In the genomic region with DNA sequence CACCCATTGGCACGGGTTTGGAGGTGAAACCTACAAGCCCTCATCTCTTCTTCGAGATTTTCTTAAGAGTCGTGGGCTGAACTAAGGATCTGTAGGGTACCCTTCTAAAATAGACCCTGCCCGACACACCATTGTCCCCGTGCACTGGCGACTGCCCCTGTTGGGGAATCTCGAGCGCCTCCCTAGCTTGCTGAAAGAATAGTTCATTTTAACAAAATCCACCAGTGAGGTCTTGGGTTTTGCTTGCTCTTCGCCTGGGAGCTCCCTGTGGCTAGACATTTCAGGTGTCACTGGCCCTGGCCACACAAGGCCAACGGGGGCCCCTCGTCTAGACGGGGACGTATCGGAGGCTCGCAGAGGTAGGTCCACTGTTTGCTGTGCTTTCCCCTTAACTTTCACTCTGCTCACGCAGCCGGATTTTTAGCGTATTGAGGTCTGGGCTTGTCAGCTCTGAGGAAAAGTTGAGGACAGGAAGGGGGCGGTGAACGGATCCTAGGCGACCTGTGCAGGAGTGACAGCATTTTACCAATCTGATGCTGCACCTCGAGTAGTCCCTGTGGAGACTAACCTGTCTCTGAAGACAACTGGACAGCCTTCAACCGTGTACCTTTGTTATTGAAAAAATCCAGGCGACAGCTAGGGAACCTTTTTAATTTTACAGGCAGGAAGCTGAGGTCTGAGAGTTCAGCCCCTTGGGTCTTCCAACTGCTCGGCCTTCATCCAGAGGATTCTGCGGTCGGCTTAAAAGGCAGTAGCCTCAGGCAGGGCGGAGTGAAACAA, we compare ENCODE assay signal across 8 mouse cellular contexts. TPM values are rescaled to one million over a fixed set of nuclear protein-coding genes. Genes with fewer than 3 reads are reported as not detected.
DNase-seq lines count a peak whose midpoint lies in the region; ATAC-seq and TF ChIP-seq lines count a peak whose summit lies in the region.

No protein-coding gene starts in this region.

- no peak for TF ChIP-seq POLR2A in CH12.LX (IDR thresholded peaks at IDR 0.05; ENCODE audit: low read depth, low read length)

- peak overlapping the region; percentile 84 for H3K4me2 ChIP-seq in CH12.LX (ENCODE audit: insufficient read depth, low read depth, poor library complexity, severe bottlenecking)
- peak overlapping the region; percentile 86 for H3K4me2 ChIP-seq in forebrain, embryonic 12.5 days
- peak overlapping the region; percentile 94 for H3K4me2 ChIP-seq in lung, postnatal 0 days (replicated peaks; ENCODE audit: low read depth, low read length)

- no peak; the same call in 1 of the 2 replicates for TF ChIP-seq EP300 in CH12.LX (IDR thresholded peaks at IDR 0.05; ENCODE audit: low read length)
- TF ChIP-seq EP300 in lung, postnatal 0 days (IDR thresholded peaks at IDR 0.05) = no peak

- intact Hi-C loops in heart, postnatal 25 days (cut with DNase I) = loop anchor here (2.0 to 5.0 kb wide), 4 partner anchors 45 to 177 kb away; partner anchors contain the start of gene Eif4a2

- TF ChIP-seq RAD21 in CH12.LX (IDR thresholded peaks at IDR 0.05; ENCODE audit: low read depth, low read length) = peak; percentile 23

- no peaks in the 10 kb centered on the region for H3K9me3 ChIP-seq in CH12.LX (replicated peaks; ENCODE audit: low read length)
- no peaks in the 10 kb centered on the region for H3K9me3 ChIP-seq in forebrain, embryonic 12.5 days
- H3K9me3 ChIP-seq in lung, postnatal 0 days (ENCODE audit: low read length) = no peaks in the 10 kb centered on the region

- peak overlapping the region; percentile 70 to 89 (median 74) for H3K4me3 ChIP-seq in CH12.LX (replicated peaks in 1 of 3; ENCODE audit: low read depth in 2 of 3, low read length in 2 of 3, poor library complexity in 1 of 3)
- peak overlapping the region; percentile 69 for H3K4me3 ChIP-seq in forebrain, embryonic 12.5 days (replicated peaks)
- peak overlapping the region; percentile 87 for H3K4me3 ChIP-seq in layer of hippocampus, adult 2 months
- peak overlapping the region; percentile 84 for H3K4me3 ChIP-seq in lung, postnatal 0 days (ENCODE audit: low read depth, low read length)

- peak overlapping the region; percentile 51 for H3K9ac ChIP-seq in CH12.LX (ENCODE audit: insufficient read depth, low read depth)
- H3K9ac ChIP-seq in forebrain, embryonic 12.5 days = peak overlapping the region; percentile 91
- H3K9ac ChIP-seq in lung, postnatal 0 days (replicated peaks; ENCODE audit: low read depth) = peak overlapping the region; percentile 75

- peaks cover 0 to 8% of the 10 kb centered on the region in 2 experiments for H3K36me3 ChIP-seq in CH12.LX (replicated peaks in 1 of 2; ENCODE audit: control insufficient read depth in 1 of 2, insufficient read depth in 1 of 2, low read length in 1 of 2)
- no peaks in the 10 kb centered on the region for H3K36me3 ChIP-seq in forebrain, embryonic 12.5 days (replicated peaks)
- no peaks in the 10 kb centered on the region for H3K36me3 ChIP-seq in lung, postnatal 0 days (ENCODE audit: insufficient read depth, low read length)

- peak; percentile 49 for ATAC-seq in forebrain, embryonic 12.5 days (ENCODE audit: low FRiP score)
- peak; percentile 18 for ATAC-seq in lung, postnatal 0 days

- no peaks in the 10 kb centered on the region for H3K27me3 ChIP-seq in CH12.LX (replicated peaks)
- peaks cover 22% of the 10 kb centered on the region; the same call in 1 of the 2 replicates for H3K27me3 ChIP-seq in forebrain, embryonic 12.5 days
- H3K27me3 ChIP-seq in lung, postnatal 0 days (replicated peaks; ENCODE audit: insufficient read depth, low read length) = no peaks in the 10 kb centered on the region

- H3K79me2 ChIP-seq in CH12.LX (replicated peaks; ENCODE audit: control insufficient read depth, extremely low read depth, insufficient read depth, poor library complexity, severe bottlenecking) = no peaks in the 10 kb centered on the region

- H3K27ac ChIP-seq in CH12.LX (ENCODE audit: insufficient read depth, low read depth) = no peak overlapping the region
- peak overlapping the region; percentile 90 for H3K27ac ChIP-seq in forebrain, embryonic 12.5 days
- H3K27ac ChIP-seq in layer of hippocampus, adult 2 months = peak overlapping the region; percentile 95
- peak overlapping the region; percentile 94 for H3K27ac ChIP-seq in lung, postnatal 0 days (ENCODE audit: low read length)

- under 1% methylated on average over 28 of the region's 28 CpGs for WGBS in forebrain, embryonic 12.5 days
- WGBS in lung, postnatal 0 days = under 1% methylated on average over 28 of the region's 28 CpGs

- peak in 1 of 2 experiments; percentile 61; a peak in 2 of 4 replicates for TF ChIP-seq CTCF in CH12.LX (conservative IDR thresholded peaks at IDR 0.05 in 1 of 2, IDR thresholded peaks at IDR 0.05 in 1 of 2; ENCODE audit: low read depth in 2 of 2, low read length in 2 of 2)
- peak; percentile 66 for TF ChIP-seq CTCF in layer of hippocampus, adult 2 months (conservative IDR thresholded peaks at IDR 0.05)
- TF ChIP-seq CTCF in lung, postnatal 0 days (IDR thresholded peaks at IDR 0.05) = peak; percentile 38

- peak; percentile 57 for DNase-seq in CH12.LX (ENCODE audit: extremely low read depth)
- peak; percentile 58 for DNase-seq in adrenal gland, postnatal 25 days
- DNase-seq in heart, postnatal 25 days (ENCODE audit: low spot score) = peak; percentile 18
- DNase-seq in layer of hippocampus, adult 2 months (ENCODE audit: low spot score in 2 of 2) = peak; percentile 48
- peak; percentile 69 for DNase-seq in lung, postnatal 0 days (ENCODE audit: low spot score)
- DNase-seq in retina, embryonic 14.5 days (ENCODE audit: low spot score) = peak; percentile 67
- DNase-seq in urinary bladder, postnatal 14 days (ENCODE audit: low spot score) = peak; percentile 40

- dilution Hi-C loops in CH12.LX (cut with MboI; ENCODE audit: extremely low pct_ligation_motif_present, extremely low pct_unique_long_range_greater_than_20kb, low sequenced_read_pairs) = no loop called here

- peaks cover 3 to 45% of the 10 kb centered on the region in 2 experiments for H3K4me1 ChIP-seq in CH12.LX (ENCODE audit: control insufficient read depth in 1 of 2, insufficient read depth in 2 of 2)
- peaks cover 33% of the 10 kb centered on the region for H3K4me1 ChIP-seq in forebrain, embryonic 12.5 days
- H3K4me1 ChIP-seq in lung, postnatal 0 days (ENCODE audit: insufficient read depth, low read depth, low read length) = peaks cover 17% of the 10 kb centered on the region

- in situ Hi-C loops in CH12.LX (cut with MboI; ENCODE audit: low pct_ligation_motif_present, low pct_unique_long_range_greater_than_20kb, low sequenced_read_pairs) = loop anchor here (5.0 kb wide), 2 partner anchors 46 to 74 kb away; no protein-coding TSS in a partner anchor

TF ChIP-seq in CH12.LX, 34 proteins besides CTCF, POLR2A, EP300 and RAD21 (continues in another document):
- TF ChIP-seq MEF2A (IDR thresholded peaks at IDR 0.05; ENCODE audit: borderline replicate concordance, low read depth, low read length) = peak; percentile 39; the same call in 1 of the 2 replicates
- TF ChIP-seq MAFK (IDR thresholded peaks at IDR 0.05; ENCODE audit: insufficient replicate concordance, low read length) = no peak; the same call in 1 of the 2 replicates
- no peak for TF ChIP-seq HCFC1 (IDR thresholded peaks at IDR 0.05; ENCODE audit: low read depth, low read length)
- no peak for TF ChIP-seq MAX (IDR thresholded peaks at IDR 0.05; ENCODE audit: low read length)
- TF ChIP-seq ELF1 (IDR thresholded peaks at IDR 0.05; ENCODE audit: low read depth, low read length) = no peak
- no peak for TF ChIP-seq MYC (IDR thresholded peaks at IDR 0.05; ENCODE audit: low read depth, low read length)
- no peak for TF ChIP-seq SMC3 (IDR thresholded peaks at IDR 0.05; ENCODE audit: low read depth, low read length)
- TF ChIP-seq JUN (IDR thresholded peaks at IDR 0.05; ENCODE audit: insufficient read depth, low read depth, low read length) = no peak
- TF ChIP-seq UBTF (IDR thresholded peaks at IDR 0.05; ENCODE audit: low read depth, low read length) = 0 out of 2 replicates have a peak, but pooled peaks have one; percentile 22
- no peak for TF ChIP-seq POLR2AphosphoS2 (IDR thresholded peaks at IDR 0.05; ENCODE audit: low read depth, low read length)
- no peak for TF ChIP-seq USF2 (conservative IDR thresholded peaks at IDR 0.05; ENCODE audit: low read depth, low read length)
- 0 out of 2 replicates have a peak, but pooled peaks have one; percentile 4 for TF ChIP-seq TBP (conservative IDR thresholded peaks at IDR 0.05; ENCODE audit: low read depth, low read length)
- no peak for TF ChIP-seq KAT2A (IDR thresholded peaks at IDR 0.05; ENCODE audit: insufficient replicate concordance, low read length)
- TF ChIP-seq PAX5 (IDR thresholded peaks at IDR 0.05; ENCODE audit: low read length) = no peak
- TF ChIP-seq ETS1 (conservative IDR thresholded peaks at IDR 0.05; ENCODE audit: low read depth, low read length) = peak; percentile 30; the same call in 1 of the 2 replicates
- TF ChIP-seq NELFE (IDR thresholded peaks at IDR 0.05; ENCODE audit: low read depth, low read length) = 0 out of 2 replicates have a peak, but pooled peaks have one; percentile 38
- no peak for TF ChIP-seq E2F4 (IDR thresholded peaks at IDR 0.05; ENCODE audit: insufficient replicate concordance, low read depth, low read length)
- peak; percentile 22; the same call in 1 of the 2 replicates for TF ChIP-seq ZMIZ1 (IDR thresholded peaks at IDR 0.05; ENCODE audit: low read depth, low read length)
- peak; percentile 23 for TF ChIP-seq BHLHE40 (IDR thresholded peaks at IDR 0.05; ENCODE audit: low read depth, low read length)
- TF ChIP-seq ZNF384 (IDR thresholded peaks at IDR 0.05; ENCODE audit: low read depth, low read length) = no peak; the same call in 1 of the 2 replicates
- no peak for TF ChIP-seq TCF12 (IDR thresholded peaks at IDR 0.05; ENCODE audit: low read depth, low read length)
- no peak; the same call in 1 of the 2 replicates for TF ChIP-seq NRF1 (IDR thresholded peaks at IDR 0.05; ENCODE audit: low read depth, low read length)
- TF ChIP-seq RCOR1 (conservative IDR thresholded peaks at IDR 0.05; ENCODE audit: low read depth, low read length) = no peak
- TF ChIP-seq MAZ (IDR thresholded peaks at IDR 0.05; ENCODE audit: low read depth, low read length) = peak; percentile 13; the same call in 1 of the 2 replicates
- no peak for TF ChIP-seq USF1 (IDR thresholded peaks at IDR 0.05; ENCODE audit: low read depth, low read length)
- TF ChIP-seq IRF4 (IDR thresholded peaks at IDR 0.05; ENCODE audit: low read depth, low read length) = peak; percentile 10

RNA-seq across cellular contexts. Expression of gene St6gal1, which starts 1.5 kb away (rescaled TPM):
- total RNA-seq in CH12.LX (2012; rRNA removed) (60.6 and 64.5 TPM in 2 replicates), CH12.LX (2014; rRNA removed) (56.8 and 67.8 TPM in 2 replicates)
- polyA plus RNA-seq in CH12.LX (2012; ENCODE audit: insufficient read length, low read depth) = 156 and 168 TPM in 2 replicates
- 48.4 and 50.5 TPM in 2 replicates for total RNA-seq in adrenal gland, postnatal 25 days (2021)
- polyA plus RNA-seq in forebrain, embryonic 12.5 days (2016; fragmentation: Nextera tagmentation; extraction: Ambion mirVana) = 34.6 and 36.2 TPM in 2 replicates
- 10 to 100 TPM; 11.5 to 11.7 TPM for total RNA-seq in heart, postnatal 25 days (2021)
- total RNA-seq in layer of hippocampus, adult 2 months (2021) = 10 to 100 TPM; 15.2 to 17.3 TPM
- polyA plus RNA-seq in lung, postnatal 0 days (2015; fragmentation: Nextera tagmentation; extraction: Ambion mirVana) = 42.2 and 46.4 TPM in 2 replicates

Comparison
In these comparisons a context has a peak if more than half of its experiments do, and no peak if none do; other contexts are left out.
1. DNase-seq: peak in every context shown above with its lines; median percentile 69 in lung, postnatal 0 days; 67 in retina, embryonic 14.5 days; 58 in adrenal gland, postnatal 25 days; 57 in CH12.LX; 48 in layer of hippocampus, adult 2 months; 40 in urinary bladder, postnatal 14 days; 18 in heart, postnatal 25 days.